Mouse (Mus musculus) kidney, postnatal 0 days (tissue): ENCODE results near the gene Hist1h4f. TPM values are rescaled to one million over a fixed set of nuclear protein-coding genes. Genes with fewer than 3 reads are reported as not detected.
"Not testable (repeated sequence)": the region's sequence is repeated elsewhere in the genome, so short reads cannot be mapped to it uniquely, and the experiment has no call there.

ENCODE experiments used
- ATAC-seq: fragments of 200-750 bp; cut with Nextera tagmentation; replicated peaks from 2 replicates; pipeline ENCODE4 v1.8.0; 2017; ENCODE audit warnings: low read depth, moderate number of reproducible peaks, moderate TSS enrichment, moderate library complexity; ENCODE audit not compliant: low FRiP score
- DNase-seq: peaks from one replicate; pipeline ENCODE4 v3.0.0-alpha.2; 2016; ENCODE audit warnings: low spot score
- H3K27ac ChIP-seq: fragments of 300-500 bp; sonication (generic); 2 replicates; pipeline ENCODE4 v1.5.1; 2014; ENCODE audit warnings: mild to moderate bottlenecking
- H3K27me3 ChIP-seq: fragments of 300-500 bp; sonication (generic); 2 replicates; pipeline ENCODE4 v1.6.1; 2014; ENCODE audit warnings: low read length, mixed read lengths; ENCODE audit not compliant: insufficient read depth
- H3K36me3 ChIP-seq: fragments of 300-500 bp; sonication (generic); 2 replicates; pipeline ENCODE4 v1.6.1; 2014; ENCODE audit warnings: low read length, mixed read lengths; ENCODE audit not compliant: insufficient read depth
- H3K4me1 ChIP-seq: fragments of 300-500 bp; sonication (generic); replicated peaks from 2 replicates; pipeline ENCODE4 v1.6.1; 2014; ENCODE audit warnings: antibody characterized with exemption, low read length, mixed read lengths; ENCODE audit not compliant: insufficient read depth
- H3K4me2 ChIP-seq: fragments of 300-500 bp; sonication (generic); 2 replicates; pipeline ENCODE4 v1.6.1; 2014; ENCODE audit warnings: mild to moderate bottlenecking, low read length, moderate library complexity, mixed read lengths
- H3K4me3 ChIP-seq: fragments of 300-500 bp; sonication (generic); replicated peaks from 2 replicates; pipeline ENCODE4 v1.5.1; 2014; ENCODE audit warnings: low read depth, low read length
- H3K9ac ChIP-seq: fragments of 300-500 bp; sonication (generic); 2 replicates; pipeline ENCODE4 v1.6.1; 2014; ENCODE audit warnings: low read depth, low read length
- H3K9me3 ChIP-seq: fragments of 300-500 bp; sonication (generic); replicated peaks from 2 replicates; pipeline ENCODE4 v1.6.1; 2016; ENCODE audit warnings: low read length, inconsistent platforms, mixed read lengths
- CTCF ChIP-seq: IDR thresholded peaks from 2 replicates; pipeline ENCODE4 v1.5.1; 2016; ENCODE audit warnings: antibody characterized with exemption, low read depth, mild to moderate bottlenecking, moderate library complexity
- WGBS: fragments of 180-500 bp; shearing (Covaris S2); extraction: QIAGEN DNeasy Blood & Tissue Kit; methylation state at CpG from one replicate; pipeline ENCODE4 v1.1.7; 2014; 5-methylcytosine and 5-hydroxymethylcytosine counted together
- polyA plus RNA-seq: library from polyadenylated mRNA; unstranded; fragments of >200 nt; fragmentation: Nextera tagmentation; extraction: Ambion mirVana; gene quantifications from 2 replicates; pipeline ENCODE4 v1.2.1, GENCODE M21; 2015

The Hist1h4f gene
- polyA plus RNA-seq, 1 experiment from 2014 or later: 0.58 TPM

DNA sequence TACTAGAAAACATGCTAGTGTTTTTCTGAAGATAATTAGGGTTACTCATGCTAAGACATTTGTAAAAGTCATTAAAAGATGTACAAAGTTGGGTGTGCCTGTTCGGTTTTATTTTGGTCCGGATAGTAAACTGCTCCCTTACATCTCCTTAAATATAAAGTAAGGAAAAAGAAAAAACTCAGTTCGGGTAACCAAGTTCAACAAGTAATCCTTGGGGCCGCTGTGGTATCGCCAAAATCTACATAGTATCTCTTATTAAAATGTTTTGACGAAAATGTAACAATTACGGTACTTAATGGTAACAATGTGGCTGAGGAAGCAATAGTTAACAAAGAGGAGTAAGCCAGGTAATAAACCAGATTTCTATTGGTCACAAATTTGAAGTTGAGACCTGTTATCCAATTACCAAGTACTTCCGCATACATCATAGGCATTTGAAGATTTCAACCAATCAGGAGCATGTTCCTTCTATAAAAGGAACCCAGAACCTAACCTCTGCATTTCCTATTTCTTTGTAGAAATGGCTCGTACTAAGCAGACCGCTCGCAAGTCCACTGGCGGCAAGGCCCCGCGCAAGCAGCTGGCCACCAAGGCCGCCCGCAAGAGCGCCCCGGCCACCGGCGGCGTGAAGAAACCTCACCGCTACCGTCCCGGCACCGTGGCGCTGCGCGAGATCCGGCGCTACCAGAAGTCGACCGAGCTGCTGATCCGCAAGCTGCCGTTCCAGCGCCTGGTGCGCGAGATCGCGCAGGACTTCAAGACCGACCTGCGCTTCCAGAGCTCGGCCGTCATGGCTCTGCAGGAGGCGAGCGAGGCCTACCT is 7.3 kb downstream of the Hist1h4f start, which contains the start of gene Hist1h3f:
Gene Hist1h3f (plus strand): TSS at position 88 of the 822 bp plus-strand sequence.
- Histone ChIP-seq H3K4me1 (no peaks in the 10 kb centered on the region), H3K4me3 (peak within 1 kb of the TSS; percentile 43), H3K36me3 (no peaks in the 10 kb centered on the region), H3K27me3 (no peaks in the 10 kb centered on the region), H3K27ac (peak within 1 kb of the TSS; percentile 93), H3K9me3 (no peaks in the 10 kb centered on the region), H3K9ac (peak within 1 kb of the TSS; percentile 63), H3K4me2 (peak within 1 kb of the TSS; percentile 71)
- under 1% methylated on average over 21 of the region's 45 CpGs for WGBS
- no peak for TF ChIP-seq CTCF
- ATAC-seq (peak; percentile 93), DNase-seq (peak; percentile 99)

DNA sequence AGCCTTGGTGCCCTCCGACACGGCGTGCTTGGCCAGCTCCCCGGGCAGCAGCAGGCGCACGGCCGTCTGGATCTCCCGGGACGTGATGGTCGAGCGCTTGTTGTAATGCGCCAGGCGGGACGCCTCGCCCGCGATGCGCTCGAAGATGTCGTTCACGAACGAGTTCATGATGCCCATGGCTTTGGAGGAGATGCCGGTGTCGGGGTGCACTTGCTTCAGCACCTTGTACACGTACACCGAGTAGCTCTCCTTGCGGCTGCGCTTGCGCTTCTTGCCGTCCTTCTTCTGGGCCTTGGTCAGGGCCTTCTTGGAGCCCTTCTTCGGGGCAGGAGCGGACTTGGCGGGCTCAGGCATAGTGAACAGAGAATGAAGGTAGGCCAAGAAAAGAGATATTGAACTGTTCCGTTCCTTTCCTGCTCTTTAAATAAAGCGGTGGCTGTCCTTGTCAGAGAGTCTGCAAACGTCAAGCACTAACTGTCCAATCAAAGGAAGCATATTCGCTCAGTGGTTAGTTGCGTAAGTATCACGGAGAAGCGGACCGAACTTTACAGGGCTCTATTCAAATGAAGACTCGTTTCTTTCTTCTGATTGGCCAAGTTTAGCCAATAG is 8.3 kb downstream of the Hist1h4f start, which contains the start of gene Hist1h2bh:
Gene Hist1h2bh (minus strand): TSS at position 394 of the 609 bp plus-strand sequence.
- H3K27ac ChIP-seq: peak within 1 kb of the TSS; percentile 93
- peak within 1 kb of the TSS; percentile 43 for H3K4me3 ChIP-seq
- H3K4me1 ChIP-seq, H3K9me3 ChIP-seq, H3K27me3 ChIP-seq, H3K36me3 ChIP-seq: not testable (repeated sequence)
- peak within 1 kb of the TSS; percentile 71 for H3K4me2 ChIP-seq
- H3K9ac ChIP-seq: peak within 1 kb of the TSS; percentile 60
- ATAC-seq: peak; percentile 92
- peak; percentile 99 for DNase-seq
- WGBS: under 1% methylated on average over 26 of the region's 42 CpGs

DNA sequence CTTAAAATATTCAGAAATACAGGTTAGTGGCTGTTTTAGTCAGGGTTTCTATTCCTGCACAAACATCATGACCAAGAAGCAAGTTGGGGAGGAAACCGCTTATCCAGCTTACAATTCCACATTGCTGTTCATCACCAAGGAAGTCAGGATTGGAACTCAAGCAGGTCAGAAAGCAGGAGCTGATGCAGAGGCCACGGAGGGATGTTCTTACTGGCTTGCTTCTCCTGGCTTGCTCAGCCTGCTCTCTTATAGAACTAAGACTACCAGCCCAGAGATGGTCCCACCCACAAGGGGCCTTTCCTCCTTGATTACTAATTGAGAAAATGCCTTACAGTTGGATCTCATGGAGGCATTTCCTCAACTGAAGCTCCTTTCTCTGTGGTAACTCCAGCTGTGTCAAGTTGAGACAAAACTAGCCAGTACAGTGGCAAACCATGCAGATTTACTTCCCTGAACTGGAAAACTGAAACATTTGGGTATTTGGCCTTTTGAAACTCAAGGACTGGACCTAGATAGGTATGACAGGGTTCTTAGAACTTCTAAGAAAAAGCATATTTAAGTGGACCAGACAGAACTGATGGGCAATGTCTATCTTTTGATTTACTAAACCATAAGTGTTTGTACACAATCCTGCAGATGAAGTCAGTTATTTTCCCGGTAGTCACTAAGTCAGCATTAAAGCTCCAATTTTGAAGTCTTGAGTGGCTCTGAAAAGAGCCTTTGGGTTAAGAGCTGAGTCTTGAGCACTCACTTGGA is 9.0 kb downstream of the Hist1h4f start:
- not testable (repeated sequence) for H3K36me3 ChIP-seq, ATAC-seq, H3K9me3 ChIP-seq, H3K27me3 ChIP-seq, DNase-seq, H3K4me1 ChIP-seq
- WGBS: 6% methylated on average over 3 of the region's 3 CpGs
- Histone ChIP-seq H3K4me3 (peak overlapping the region; percentile 38), H3K4me2 (peak overlapping the region; percentile 71), H3K9ac (peak overlapping the region; percentile 60), H3K27ac (peak overlapping the region; percentile 90)

DNA sequence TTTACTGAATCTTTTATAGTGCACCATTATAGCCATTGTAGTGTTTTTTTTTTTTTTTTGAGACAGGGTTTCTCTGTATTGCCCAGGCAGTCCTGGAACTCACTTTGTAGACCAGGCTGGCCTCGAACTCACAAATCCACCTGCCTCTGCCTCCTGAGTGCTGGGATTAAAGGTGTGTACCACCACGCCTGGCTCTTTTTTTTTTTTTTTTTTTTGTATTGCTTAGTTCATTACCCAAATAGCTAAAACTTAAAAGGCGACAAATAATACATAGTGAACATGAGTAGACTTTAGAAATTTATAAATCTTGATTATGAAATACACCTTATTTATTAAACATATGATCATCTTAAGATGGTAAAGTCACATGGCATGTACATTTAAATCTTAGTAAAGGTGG is 10.0 kb downstream of the Hist1h4f start:
- ATAC-seq (no peak), DNase-seq (no peak)
- Histone ChIP-seq H3K4me2 (no peak overlapping the region), H3K36me3 (no peaks in the 10 kb centered on the region), H3K27ac (no peak overlapping the region), H3K27me3 (no peaks in the 10 kb centered on the region), H3K4me3 (no peak overlapping the region), H3K9ac (no peak overlapping the region), H3K9me3 (no peaks in the 10 kb centered on the region), H3K4me1 (peaks cover 4% of the 10 kb centered on the region; the same call in 1 of the 2 replicates)
- WGBS: 86% methylated on average over 3 of the region's 3 CpGs
- no peak for TF ChIP-seq CTCF

DNA sequence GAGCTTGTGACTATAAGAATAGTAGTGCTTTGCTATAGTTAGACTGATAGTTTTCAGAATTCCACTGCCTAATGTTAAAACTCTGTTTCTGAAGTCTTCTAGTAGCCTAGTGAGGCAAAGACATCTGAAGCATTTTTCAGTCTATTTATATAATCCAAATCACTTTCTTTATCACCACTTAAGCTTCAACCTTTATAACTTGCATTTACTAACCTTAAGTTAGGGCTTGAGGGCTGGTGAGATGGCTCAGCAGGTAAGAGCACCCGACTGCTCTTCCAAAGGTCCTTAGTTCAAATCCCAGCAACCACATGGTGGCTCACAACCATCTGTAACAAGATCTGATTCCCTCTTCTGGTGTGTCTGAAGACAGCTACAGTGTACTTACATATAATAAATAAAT is 11.6 kb downstream of the Hist1h4f start:
- not testable (repeated sequence) for H3K27me3 ChIP-seq, H3K27ac ChIP-seq, H3K36me3 ChIP-seq, DNase-seq, H3K9ac ChIP-seq, H3K4me3 ChIP-seq, H3K9me3 ChIP-seq, ATAC-seq, H3K4me2 ChIP-seq, H3K4me1 ChIP-seq
- WGBS: 85% methylated on average over 1 of the region's 1 CpGs

DNA sequence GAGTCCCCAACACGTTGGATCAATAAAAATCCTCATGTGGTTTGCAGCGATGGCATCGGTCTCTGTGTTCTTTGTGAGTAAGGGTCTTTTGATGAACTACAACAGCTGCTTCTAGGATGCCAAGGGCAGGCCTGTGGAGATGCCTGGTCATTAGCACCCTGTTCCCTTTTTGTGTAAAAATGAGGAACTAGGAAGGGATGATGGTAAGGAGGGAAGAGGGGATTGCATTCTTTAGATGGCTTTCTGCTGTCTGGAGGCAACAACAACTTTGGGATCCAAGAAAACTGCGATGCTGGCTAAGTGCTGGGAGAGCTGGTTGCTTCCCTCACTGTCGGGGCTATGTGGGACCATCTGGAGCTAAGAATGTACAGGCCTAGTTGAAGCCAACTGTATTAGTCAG is 13.2 kb downstream of the Hist1h4f start:
- H3K4me3 ChIP-seq: no peak overlapping the region
- no peak overlapping the region for H3K9ac ChIP-seq
- no peak for DNase-seq
- no peaks in the 10 kb centered on the region for H3K27me3 ChIP-seq
- no peaks in the 10 kb centered on the region for H3K9me3 ChIP-seq
- peaks cover 4% of the 10 kb centered on the region; the same call in 1 of the 2 replicates for H3K4me1 ChIP-seq
- H3K27ac ChIP-seq: no peak overlapping the region
- no peak for TF ChIP-seq CTCF
- no peaks in the 10 kb centered on the region for H3K36me3 ChIP-seq
- 73% methylated on average over 5 of the region's 5 CpGs for WGBS
- no peak for ATAC-seq
- H3K4me2 ChIP-seq: no peak overlapping the region
